Mouse (Mus musculus): ENCODE measurements around the gene Pou6f1.
A peak's percentile ranks its signal among the peaks of the same experiment; 100 is the strongest.
"Not testable (repeated sequence)": the region's sequence is repeated elsewhere in the genome, so short reads cannot be mapped to it uniquely, and the experiment has no call there.

Gene Pou6f1

GRCm38 (mm10) chr15:100616221-100616620 lies 16.4 kb upstream of the Pou6f1 start:
- no peak for DNase-seq

- peak; percentile 80 for DNase-seq
These were observed 16.0 kb upstream of the Pou6f1 start for GRCm38 (mm10) chr15:100615825-100616220.

- DNase-seq: peak; percentile 95
These were observed 15.4 kb upstream of the Pou6f1 start, which contains the start of gene Dazap2 for GRCm38 (mm10) chr15:100614996-100615824. Gene Dazap2, plus strand, starts transcription at chr15:100615349.

GRCm38 (mm10) chr15:100614218-100614995 lies 14.6 kb upstream of the Pou6f1 start:
- no peak for DNase-seq

- peak; percentile 85 for DNase-seq
These were observed 13.8 kb upstream of the Pou6f1 start for GRCm38 (mm10) chr15:100613584-100613983.

- no peak for DNase-seq
These were observed 12.6 kb upstream of the Pou6f1 start for GRCm38 (mm10) chr15:100612432-100612831.

GRCm38 (mm10) chr15:100611951-100612350 lies 12.2 kb upstream of the Pou6f1 start:
- DNase-seq: no peak

GRCm38 (mm10) chr15:100606677-100607076 lies 6.9 kb upstream of the Pou6f1 start:
- DNase-seq: not testable (repeated sequence)

- no peak for DNase-seq
These were observed 1.9 kb upstream of the Pou6f1 start for GRCm38 (mm10) chr15:100601669-100602068.

GRCm38 (mm10) chr15:100600696-100601272 lies 1.0 kb upstream of the Pou6f1 start:
- no peak for DNase-seq

- peak; percentile 67 for DNase-seq
These were observed 387 bp upstream of the Pou6f1 start for GRCm38 (mm10) chr15:100600047-100600695.

- DNase-seq: peak; percentile 41
These were observed 905 bp downstream of the Pou6f1 start for GRCm38 (mm10) chr15:100598883-100599275.

GRCm38 (mm10) chr15:100598287-100598882 lies 1.4 kb downstream of the Pou6f1 start:
- DNase-seq: no peak

GRCm38 (mm10) chr15:100592817-100593216 lies 7.0 kb downstream of the Pou6f1 start:
- no peak for DNase-seq

- no peak for DNase-seq
These were observed 9.3 kb downstream of the Pou6f1 start for GRCm38 (mm10) chr15:100590436-100590835.

- no peak for DNase-seq
These were observed 11.5 kb downstream of the Pou6f1 start for GRCm38 (mm10) chr15:100588297-100588696.

GRCm38 (mm10) chr15:100587166-100587565 lies 12.6 kb downstream of the Pou6f1 start:
- no peak for DNase-seq

GRCm38 (mm10) chr15:100585931-100586330 lies 13.9 kb downstream of the Pou6f1 start:
- DNase-seq: no peak

GRCm38 (mm10) chr15:100580108-100580507 lies 19.7 kb downstream of the Pou6f1 start:
- DNase-seq: no peak

- no peak for DNase-seq
These were observed 21.8 kb downstream of the Pou6f1 start for GRCm38 (mm10) chr15:100577972-100578371.

- DNase-seq: no peak
These were observed 23.0 kb downstream of the Pou6f1 start for GRCm38 (mm10) chr15:100576810-100577209.

- no peak for DNase-seq
These were observed 23.4 kb downstream of the Pou6f1 start for GRCm38 (mm10) chr15:100576392-100576791.

GRCm38 (mm10) chr15:100575366-100575765 lies 24.4 kb downstream of the Pou6f1 start:
- no peak for DNase-seq

Data from cerebellum, adult 8-10 months (tissue).